Mouse (Mus musculus) layer of hippocampus, adult 8-10 months (tissue): Measurements from ENCODE around the gene Rad17. TPM values are rescaled to one million over a fixed set of nuclear protein-coding genes. Genes with fewer than 3 reads are reported as not detected.

Experiments used
- DNase-seq, 2 experiments: peaks; one replicate each; pipeline ENCODE4 v3.0.0; 2022; ENCODE audit warnings: low spot score in 2 of 2
- total RNA-seq, 4 experiments: library from RNA; stranded (reverse); gene quantifications; 2 replicates each; pipeline ENCODE4 v1.2.4; 2022

Rad17 gene
- total RNA-seq, 4 experiments from 2014 or later: 15.4 to 18.9 (median 15.7) TPM

DNA sequence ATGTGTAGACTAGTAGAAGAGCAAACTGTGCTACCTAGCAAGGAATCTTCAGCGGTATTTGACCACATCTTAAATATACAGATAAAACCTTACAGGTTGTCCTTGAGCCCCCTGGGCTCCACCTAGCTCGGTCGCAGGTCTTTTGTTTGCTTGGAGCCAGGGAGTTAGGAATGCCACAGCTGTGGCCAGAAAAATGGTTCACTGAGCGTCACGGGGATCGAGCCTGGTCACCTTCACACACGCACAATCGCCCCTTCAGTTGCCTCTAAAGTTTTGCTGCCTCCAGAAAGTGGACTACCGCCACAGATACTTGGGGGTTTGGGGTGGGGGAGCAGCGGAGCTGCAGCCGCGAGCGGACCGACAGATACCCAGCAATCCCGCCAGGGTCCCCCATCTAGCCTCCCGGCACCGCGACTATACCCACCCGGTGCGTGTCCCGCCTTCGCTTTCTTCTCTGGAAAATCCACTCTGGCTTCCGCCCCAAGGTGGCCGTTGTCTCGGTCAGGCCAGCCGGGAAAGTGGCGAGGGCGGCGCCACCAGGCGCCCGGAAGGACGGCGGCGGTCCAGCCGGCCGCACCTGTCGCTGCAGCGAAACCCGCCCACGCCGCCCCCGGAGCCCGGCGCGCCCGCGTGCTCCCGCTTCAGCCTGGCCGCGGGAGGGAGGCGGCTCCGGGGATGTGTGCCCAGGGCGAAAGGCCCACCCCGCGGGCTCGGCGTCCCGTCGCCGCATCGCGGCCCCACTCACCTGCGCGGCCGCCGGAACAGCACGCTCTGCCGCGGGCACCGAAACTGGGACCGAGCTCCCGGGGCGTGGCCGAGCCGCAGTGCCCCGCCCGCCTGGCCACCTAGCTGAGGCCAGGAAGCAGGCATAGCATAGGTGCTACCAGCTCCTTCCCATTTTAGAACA lies 34.4 kb downstream of the Rad17 start, which contains the start of gene Marveld2:
Gene Marveld2, minus strand, starts transcription at position 791 of the 907 bp plus-strand sequence.
- DNase-seq: peak in 1 of 2 experiments; percentile 19

DNA sequence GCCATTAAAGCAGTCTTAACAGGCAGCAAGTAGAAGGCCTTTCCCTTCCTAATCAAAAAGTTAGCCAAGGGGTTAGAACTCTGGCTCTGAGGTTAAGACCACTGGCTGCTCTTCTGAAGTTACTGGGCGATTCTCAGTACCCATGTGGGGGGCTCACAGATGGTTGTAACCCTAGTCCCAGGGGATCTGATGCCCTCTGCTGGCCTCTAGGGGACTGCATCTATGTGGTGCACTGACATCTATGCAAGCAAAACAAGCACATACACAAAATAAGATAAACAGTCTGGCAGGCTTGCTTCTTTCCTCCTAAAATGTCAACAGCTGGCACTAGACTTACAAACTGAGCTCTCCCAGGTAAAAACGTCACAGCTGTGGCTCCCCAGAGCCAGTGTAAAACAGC lies 37.9 kb downstream of the Rad17 start:
- no peak for DNase-seq

DNA sequence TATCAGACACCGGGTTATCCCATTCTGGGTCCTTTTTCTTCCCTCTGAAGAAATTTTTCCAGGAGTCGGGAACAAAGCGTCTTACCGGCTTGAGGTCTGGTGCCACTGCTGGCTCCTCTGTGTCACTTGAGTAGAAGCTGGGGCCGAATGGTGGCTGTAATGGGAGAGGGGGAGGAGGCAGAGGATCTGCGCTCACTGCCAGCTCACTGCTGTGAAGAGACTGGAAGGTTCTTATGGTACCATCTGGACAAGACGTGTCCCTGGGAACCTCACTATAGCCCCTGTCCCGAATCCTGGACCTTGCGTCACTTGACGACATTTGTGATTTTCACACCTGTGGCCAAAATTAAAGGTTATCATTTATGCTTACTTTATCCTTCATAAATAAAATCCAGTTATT lies 38.6 kb downstream of the Rad17 start:
- DNase-seq: no peak

DNA sequence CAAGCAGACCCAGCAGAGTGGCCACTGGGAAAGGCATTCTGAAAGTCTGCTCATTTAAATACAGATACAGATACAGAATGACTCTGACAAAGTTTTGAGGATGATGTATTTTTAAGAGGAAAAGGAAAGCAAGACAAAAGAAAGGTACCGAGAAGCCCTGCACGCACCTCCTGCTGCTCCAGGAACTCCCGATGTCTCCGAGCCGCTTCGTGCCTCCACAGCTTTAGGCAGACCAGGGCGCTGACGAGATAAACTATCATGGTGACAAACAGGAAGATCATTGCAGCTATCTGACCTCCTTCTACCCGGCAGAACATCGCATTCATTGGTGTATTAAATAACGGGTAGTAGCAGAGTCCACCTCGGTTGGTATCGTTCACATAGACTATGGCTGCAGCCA lies 39.6 kb downstream of the Rad17 start:
- no peak for DNase-seq

DNA sequence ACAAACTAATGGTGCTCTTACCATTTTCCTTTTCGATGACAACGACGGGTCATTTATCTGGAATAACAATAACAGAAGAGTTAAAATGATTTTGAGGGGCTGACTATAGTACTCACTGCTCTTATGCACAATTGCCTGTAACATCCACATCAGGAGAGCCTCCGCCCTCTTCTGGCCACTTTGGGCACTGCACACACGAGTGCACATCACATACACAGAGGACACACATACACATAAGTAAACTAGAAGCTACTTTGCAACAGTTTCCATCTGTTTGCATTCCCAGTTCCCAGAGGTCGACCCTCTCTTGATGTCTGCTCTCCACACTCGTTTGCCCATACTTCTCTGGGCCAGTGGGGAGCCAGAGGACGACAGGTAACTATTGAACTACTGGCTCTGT lies 43.1 kb downstream of the Rad17 start:
- no peak for DNase-seq

DNA sequence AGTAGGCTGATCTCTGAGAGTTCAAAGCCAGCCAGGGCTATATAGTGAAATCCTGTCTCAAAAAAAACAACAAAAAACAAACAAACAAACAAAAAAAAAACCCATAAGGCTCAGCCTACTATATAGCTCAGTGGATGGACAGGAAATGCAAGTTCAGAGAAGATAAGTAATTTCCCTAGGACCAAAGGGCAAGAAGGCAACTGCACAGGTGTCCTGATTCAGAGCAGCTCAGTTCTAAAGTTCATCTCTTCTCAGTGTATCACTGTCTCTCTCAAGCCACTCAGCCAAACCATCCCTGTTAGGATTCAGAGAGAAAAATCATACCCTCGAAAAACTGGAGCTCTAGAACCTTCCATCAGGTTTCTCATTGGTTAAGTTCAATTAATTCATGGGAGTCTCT lies 45.0 kb downstream of the Rad17 start:
- DNase-seq: no peak

DNA sequence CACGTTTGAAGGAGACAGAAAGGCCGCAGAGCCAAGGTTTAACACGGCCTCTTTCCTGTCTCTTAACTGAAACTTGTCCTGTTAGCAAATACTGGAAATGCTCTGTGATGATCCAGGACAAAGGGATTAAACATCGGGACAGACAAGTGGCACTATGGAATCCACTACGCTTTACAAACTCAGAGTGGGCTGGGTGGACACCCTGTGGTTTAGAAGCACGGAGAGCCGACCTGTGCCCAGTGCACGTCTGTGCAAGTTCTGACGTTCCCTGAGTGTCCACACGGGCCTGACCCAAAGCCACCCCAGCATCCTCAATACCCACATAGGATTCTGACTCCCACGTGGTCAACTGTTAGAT lies 47.1 kb downstream of the Rad17 start:
- no peak for DNase-seq

DNA sequence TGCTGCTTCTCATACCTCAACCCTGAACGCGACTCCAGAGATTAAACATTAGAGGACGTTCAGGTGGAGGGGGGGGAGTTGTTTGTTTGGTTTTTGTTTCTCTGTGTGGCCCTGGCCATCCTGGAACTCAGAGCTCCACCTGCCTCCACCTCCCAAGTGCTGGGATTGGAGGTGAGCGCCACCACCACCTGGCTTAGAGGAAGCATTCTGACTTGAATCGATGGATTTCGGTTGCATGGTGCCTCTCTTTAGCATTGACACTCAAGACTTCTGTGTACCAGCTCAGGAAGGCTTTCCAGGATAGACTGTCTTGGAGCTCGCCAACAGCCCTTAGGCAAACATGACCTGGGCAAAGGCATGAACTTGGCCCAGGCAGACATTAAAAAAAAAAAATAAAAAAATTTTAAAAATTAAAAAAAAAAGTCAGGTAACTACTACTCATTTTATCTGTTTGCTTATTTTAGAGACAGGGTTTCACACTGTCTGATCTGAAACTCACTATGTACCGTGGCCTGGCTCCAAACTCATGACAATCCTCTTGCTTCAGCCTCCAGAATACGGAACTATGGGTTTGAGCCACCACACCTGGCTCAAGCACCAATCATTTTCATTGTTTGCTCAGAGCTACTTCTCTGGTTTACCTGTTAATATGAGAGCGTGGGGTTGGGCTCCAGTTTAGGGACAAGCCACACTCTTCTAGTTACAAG lies 47.7 kb downstream of the Rad17 start:
- no peak for DNase-seq

DNA sequence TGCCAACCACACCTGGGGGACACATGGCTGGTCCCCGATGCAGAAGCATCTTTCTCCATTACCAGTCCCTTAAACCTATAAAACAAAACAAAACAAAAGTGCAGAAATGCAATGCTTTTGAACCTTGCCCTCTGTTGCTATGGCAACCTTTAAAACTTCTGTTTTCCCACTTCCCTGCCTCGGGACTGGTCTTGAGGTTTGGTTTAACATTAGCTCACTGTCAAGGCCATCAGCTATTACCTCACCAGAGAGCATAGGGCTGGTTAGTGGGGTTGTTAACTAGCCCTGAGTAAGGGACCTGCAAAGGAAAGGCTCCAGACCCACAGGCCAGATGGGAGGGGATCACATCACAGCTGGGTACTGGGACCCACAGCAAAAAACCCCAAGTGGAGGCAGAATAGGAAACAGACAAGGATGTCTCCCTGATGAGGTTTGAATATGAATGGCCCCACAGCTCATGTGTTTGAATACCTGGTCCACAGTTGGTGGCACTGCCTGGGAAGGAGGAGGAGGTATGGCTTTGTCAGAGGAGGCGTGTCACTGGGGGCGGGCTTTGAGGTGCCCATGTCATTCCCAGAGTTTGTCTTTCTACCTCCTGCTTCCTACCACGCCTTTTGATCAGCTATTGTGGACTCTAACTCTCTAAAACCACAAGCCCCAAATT lies 48.5 kb downstream of the Rad17 start:
- DNase-seq: no peak

DNA sequence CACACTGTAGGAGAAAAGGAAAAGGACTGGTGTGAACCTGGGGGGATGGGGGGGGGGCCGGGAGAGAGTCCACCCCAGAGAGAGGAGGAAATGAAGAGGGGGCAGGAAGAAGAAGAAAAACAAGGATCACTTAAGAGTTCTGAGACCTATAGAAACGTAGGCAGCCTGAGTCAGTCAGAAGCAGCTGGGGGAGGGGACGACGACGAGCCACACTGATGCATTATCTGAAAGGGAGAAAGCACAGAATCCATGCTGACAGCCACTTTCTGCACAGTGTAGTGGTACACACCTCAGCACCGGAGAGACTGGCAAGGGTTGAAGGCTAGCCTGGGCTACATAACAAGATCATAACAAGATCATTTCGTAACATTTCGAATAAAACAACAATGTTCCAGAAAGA lies 49.8 kb downstream of the Rad17 start:
- no peak for DNase-seq

DNA sequence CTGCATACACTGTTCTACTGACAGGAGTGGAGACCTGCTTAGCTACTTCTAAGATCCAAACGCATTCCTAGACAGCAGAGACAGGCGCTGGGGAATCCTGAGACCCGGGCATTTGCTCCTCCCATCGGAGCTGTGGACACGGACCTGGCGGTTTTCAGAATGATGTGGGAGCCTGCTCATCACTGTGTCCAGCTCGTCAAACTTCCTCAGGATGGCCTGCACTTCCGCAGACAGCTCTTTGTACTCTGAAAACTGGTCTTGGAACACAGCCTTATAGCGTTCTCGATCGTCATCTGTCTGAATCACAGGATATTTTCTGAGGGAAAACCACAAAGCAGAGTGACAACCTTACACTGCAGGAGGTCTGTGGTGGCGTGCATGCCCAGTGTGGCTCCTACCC lies 50.5 kb downstream of the Rad17 start:
- no peak for DNase-seq

DNA sequence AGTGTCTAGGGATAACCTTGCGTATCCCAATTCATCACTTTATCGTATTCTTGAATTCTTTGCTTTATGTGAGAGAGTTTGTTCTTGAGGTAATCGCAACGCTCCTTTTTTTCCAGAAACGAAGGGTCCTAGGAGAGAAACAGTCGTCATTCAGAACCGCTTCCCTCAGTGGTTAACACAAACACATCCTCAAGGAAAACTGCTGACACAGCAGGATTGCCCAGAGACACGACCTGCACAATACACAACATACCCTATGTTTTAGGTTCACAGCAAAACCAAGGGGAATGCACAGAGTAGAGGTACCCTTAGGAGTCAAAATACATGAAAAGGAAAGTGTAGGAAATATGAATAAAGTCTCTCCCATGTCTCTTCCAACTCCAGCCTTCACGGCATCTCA lies 53.6 kb downstream of the Rad17 start:
- no peak for DNase-seq

DNA sequence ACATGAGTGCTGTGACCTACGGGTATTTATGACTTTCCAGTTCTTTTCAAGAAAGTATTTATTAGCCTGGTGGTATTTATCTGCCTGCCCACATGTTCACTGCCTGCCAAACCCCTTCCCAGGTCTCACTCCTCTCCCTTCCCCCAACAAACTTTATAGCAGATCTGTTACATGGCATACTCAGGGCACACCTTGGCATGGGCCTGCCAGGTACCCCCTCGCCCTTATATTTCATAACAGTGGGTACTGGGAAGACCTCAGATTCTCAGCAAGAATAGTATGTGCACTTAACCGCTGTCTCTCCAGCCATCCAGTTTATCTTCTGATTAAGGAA lies 55.3 kb downstream of the Rad17 start:
- no peak for DNase-seq

DNA sequence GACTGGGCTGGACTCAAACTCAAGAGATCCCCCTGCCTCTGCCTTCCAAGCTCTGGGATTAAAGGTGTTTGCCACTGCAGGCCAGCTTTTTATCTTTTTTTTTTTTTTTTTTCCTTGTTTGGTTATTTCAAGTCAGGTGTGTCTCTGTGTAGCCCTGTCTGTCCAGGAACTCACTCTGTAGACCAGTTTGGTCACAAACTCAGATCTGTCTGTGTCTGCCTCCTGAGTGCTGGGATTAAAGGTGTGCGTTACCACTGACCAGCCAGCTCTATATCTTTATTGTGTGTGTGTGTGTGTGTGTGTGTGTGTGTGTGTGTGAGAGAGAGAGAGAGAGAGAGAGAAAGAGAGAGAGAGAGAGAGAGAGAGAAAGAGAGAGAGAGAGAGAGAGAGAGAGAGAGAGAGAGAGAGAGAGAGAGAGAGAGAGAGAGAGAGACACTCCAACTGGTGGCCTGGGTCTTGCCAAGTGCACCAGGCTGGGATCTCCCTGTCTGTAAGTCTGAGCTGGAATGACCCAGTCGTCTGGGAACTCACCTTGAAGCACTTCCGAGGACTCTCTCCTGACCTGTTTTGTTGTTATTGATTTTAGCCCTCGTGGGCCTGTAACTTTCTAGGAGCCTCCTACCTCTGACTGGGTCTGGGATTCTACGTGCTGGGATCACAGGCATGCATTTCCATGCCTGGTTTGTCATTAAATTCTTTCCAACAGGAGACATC lies 55.9 kb downstream of the Rad17 start:
- no peak for DNase-seq

DNA sequence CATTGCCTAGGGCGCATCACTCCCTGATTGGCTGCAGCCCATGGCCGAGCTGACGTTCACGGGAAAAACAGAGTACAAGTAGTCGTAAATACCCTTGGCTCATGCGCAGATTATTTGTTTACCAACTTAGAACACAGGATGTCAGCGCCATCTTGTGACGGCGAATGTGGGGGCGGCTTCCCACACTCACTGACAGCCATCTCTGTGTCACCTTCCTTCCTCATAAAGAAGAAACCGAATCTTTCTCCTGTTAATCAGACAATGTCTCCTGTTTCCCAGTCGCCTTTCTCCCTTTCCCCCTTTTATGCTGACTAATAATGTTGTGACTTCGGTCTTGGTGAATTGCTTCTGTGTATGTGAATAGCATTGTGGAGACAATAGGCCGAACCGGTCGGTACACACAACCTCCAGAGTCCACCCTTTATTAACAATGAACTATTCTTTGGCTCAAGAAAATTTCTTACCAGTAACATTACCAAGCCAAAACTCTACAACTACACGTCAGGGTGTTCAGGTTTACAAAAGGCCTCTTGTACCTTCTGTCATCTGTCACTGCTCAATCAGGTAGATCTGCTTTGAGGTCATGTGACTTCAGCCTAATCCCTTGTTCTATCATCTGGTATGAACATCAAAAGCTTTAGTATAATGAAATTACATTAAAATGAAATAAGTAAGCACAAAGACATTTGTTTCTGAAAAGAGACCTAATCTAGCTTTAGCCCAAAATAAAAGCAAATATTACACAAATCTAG lies 56.6 kb downstream of the Rad17 start:
- peak; percentile 24 to 50 for DNase-seq

DNA sequence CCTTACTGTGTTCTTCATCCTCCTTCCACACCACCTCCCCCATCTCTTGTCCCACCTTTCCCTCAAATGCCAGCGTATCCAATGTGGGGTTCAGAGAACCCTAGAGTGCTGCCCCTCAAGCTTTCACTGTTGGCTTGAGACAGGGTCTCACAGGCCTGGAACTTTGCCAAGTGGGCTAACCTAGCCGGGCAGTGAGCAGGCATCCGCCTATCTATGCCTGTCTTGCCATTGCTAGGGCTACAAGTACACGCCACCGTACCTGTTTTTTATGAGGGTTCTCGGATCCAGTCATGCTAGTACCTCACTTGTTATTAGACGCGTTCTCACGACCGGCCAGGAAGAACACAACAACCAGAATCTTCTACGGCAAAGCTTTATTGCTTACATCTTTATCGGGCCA lies 62.2 kb downstream of the Rad17 start:
- DNase-seq: no peak

DNA sequence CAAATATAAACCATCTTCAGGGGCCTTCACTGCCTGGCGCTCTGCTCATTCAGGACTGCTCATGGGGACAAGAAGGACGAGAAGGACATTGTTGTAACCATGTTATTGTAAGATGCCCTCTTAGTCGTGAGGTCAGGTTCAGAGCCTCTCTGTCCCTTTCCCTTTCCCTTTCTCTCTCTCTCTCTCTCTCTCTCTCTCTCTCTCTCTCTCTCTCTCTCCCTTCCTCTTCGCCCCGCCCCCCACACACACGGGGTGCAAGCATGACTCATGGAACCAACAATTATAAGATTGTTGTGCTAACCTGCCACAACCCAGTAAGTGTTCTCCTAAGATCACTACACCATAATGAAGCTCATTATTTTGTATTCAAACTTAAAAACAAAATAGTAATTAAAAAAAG lies 68.7 kb downstream of the Rad17 start:
- DNase-seq: no peak

DNA sequence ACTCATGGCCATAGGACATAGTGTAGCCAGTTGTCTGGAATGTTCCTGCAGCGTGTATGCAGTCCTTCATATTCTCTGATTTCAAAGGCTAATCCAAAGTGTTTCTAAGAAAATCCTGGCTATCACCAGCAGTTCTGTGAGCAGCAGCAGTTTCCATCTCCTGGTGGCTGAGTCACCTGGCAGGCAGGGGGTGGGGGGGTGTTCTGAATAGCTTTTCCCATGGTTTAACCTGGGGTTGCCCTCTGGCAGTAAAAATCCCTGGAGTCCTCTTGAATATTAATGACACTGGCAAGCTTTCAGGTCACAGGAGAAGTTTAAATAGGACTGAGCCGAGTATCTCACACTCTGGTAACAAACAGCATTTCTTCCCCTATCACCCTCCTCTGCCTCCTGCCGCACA lies 69.2 kb downstream of the Rad17 start:
- DNase-seq: no peak

DNA sequence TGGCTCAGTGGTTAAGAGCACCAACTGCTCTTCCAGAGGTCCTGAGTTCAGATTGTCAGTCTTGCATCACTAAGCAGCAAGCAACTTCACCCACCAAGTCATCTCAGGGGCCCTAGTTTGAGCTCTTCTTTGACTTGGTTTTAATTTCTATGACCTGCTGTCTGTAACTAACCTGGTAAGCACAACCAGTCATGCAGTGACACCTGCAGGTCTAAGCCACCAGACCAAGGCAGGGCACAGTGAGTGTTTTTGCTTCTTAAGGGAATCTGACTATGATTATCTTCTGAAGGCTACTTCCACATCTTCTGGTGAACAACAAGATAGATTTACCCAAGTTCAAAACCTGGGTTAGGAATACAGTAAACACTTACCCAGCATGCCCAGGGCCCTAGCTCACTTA lies 70.9 kb downstream of the Rad17 start:
- DNase-seq: no peak

DNA sequence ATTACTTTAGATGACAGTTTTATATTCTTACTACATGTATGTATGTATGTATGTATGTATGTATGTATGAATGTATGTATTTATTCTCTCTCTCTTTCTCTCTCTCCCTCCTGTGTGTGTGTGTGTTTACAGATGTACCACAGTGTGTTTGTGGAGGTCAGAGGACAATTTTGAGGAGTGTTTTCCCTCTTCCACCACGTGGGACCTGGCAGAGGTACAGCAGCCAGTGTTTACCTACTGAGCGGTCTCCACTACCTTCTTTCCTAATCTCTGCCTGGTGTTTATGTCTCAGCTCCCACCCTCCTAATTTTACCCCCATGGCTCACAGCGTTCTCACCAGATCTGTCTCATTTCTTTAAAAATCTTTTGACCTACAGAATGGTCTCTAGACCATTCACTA lies 71.6 kb downstream of the Rad17 start:
- no peak for DNase-seq

DNA sequence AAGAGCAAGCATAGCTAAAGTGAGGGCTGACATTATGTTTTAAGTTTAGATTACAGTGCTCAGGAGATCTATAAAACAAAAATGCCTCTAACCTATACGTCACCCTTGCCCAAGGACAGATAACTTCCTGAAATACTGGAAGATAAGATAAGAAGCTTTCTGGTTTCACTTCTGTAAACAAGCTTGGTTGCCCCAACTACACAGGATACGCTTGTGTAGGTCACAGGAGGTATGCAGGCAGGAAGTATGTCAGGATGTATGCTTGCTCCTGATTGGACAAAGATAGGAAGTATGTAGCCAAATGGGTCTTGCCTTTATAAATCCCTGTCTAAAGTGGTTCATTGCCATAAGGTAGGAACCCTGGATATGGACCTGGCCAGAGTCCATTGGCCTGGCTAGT lies 74.9 kb downstream of the Rad17 start:
- DNase-seq: no peak
